Mouse (Mus musculus) limb, embryonic 11.5 days (tissue): Measurements from ENCODE around the gene Apln. TPM values are rescaled to one million over a fixed set of nuclear protein-coding genes. Genes with fewer than 3 reads are reported as not detected.
A peak's percentile ranks its signal among the peaks of the same experiment; 100 is the strongest.

Source experiments
- ATAC-seq: fragments of 200-750 bp; cut with Nextera tagmentation; 2 replicates; pipeline ENCODE4 v1.8.0; 2017; ENCODE audit warnings: low read depth; ENCODE audit not compliant: insufficient number of reproducible peaks, low FRiP score, low TSS enrichment
- DNase-seq: peaks from one replicate; pipeline ENCODE4 v3.0.0-alpha.2; 2015; ENCODE audit warnings: low spot score
- H3K27ac ChIP-seq: fragments of 300-500 bp; sonication (generic); replicated peaks from 2 replicates; pipeline ENCODE4 v1.5.1; 2014; ENCODE audit warnings: low read depth, mild to moderate bottlenecking, low read length
- H3K27me3 ChIP-seq: fragments of 300-500 bp; sonication (generic); 2 replicates; pipeline ENCODE4 v1.6.1; 2014; ENCODE audit warnings: mild to moderate bottlenecking, low read length, mixed read lengths; ENCODE audit not compliant: control insufficient read depth, insufficient read depth
- H3K36me3 ChIP-seq: fragments of 300-500 bp; sonication (generic); 2 replicates; pipeline ENCODE4 v1.6.1; 2014; ENCODE audit warnings: mild to moderate bottlenecking, low read length, moderate library complexity, mixed read lengths; ENCODE audit not compliant: control insufficient read depth, insufficient read depth
- H3K4me1 ChIP-seq: fragments of 300-500 bp; sonication (generic); 2 replicates; pipeline ENCODE4 v1.6.1; 2014; ENCODE audit warnings: low read length, mixed read lengths; ENCODE audit not compliant: control insufficient read depth, insufficient read depth
- H3K4me2 ChIP-seq: fragments of 300-500 bp; sonication (generic); 2 replicates; pipeline ENCODE4 v1.6.1; 2014; ENCODE audit warnings: low read depth, mild to moderate bottlenecking, moderate library complexity; ENCODE audit not compliant: severe bottlenecking
- H3K4me3 ChIP-seq: fragments of 300-500 bp; sonication (generic); 2 replicates; pipeline ENCODE4 v1.5.1; 2014; ENCODE audit warnings: low read depth, low read length
- H3K9ac ChIP-seq: fragments of 300-500 bp; sonication (generic); 2 replicates; pipeline ENCODE4 v1.6.1; 2014; ENCODE audit warnings: mild to moderate bottlenecking, low read length
- H3K9me3 ChIP-seq: fragments of 300-500 bp; sonication (generic); 2 replicates; pipeline ENCODE4 v1.6.1; 2016; ENCODE audit warnings: low read length; ENCODE audit not compliant: control insufficient read depth
- WGBS: fragments of 180-500 bp; shearing (Covaris S2); extraction: QIAGEN DNeasy Blood & Tissue Kit; methylation state at CpG from one replicate; pipeline ENCODE4 v1.1.7; 2014; 5-methylcytosine and 5-hydroxymethylcytosine counted together
- polyA plus RNA-seq: library from polyadenylated mRNA; unstranded; fragments of >200 nt; fragmentation: Nextera tagmentation; extraction: Ambion mirVana; gene quantifications from 2 replicates; pipeline ENCODE4 v1.2.1, GENCODE M21; 2014

Gene Apln
- 3.3 and 4.8 TPM in 2 replicates for polyA plus RNA-seq

DNA sequence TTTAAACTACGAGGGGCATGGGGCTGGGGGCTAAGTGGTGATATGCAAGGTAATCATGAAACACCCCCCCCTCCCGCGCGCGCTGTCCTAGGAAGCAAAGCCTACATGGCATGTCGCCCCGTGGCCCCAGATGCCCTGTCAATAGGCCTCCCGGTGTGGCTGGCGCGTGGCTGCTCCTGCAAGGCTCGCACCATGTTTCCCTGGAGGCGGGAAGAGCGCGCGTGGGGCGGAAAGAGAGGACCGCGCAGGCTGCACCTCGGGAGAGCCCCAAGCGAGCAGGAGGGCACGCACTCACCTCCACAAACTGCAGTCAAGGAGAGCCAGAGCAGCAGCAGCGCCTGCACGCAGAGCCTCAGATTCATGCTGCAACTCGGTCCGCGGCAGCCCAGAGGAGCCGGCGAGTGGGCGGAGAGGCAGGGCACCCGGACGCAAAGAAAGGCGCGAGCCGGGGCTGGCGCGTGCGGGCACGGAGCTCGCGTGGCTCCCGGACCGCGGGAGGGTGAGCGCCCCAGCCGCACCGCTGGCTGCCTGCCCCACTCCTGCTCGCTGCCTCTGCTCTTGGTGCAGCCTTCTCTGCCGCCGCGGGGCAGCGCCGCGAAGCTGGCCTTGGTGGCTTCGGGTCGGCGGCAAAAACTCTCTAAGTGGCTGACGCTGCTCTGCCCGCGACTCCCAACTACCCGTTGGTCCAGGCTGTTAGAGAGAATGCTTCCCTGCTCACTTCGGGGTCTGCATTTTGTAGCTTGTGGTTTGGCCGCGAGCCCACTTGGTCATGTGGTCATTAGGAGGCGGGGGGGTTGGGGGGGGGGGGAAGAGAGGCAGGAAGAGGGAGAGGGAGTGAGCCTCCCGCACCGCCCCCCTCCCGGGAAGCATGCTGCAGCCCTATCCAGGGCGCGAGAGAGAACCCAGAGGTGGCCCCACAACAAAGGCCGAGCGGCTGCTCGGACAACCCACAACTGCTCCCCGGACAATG, at the start of gene Apln:
TSS of gene Apln (minus strand) at position 710 of the 970 bp plus-strand sequence.
- Histone ChIP-seq H3K4me1 (no peaks in the 10 kb centered on the region), H3K27me3 (no peaks in the 10 kb centered on the region), H3K4me3 (peak within 1 kb of the TSS; percentile 46), H3K9ac (peak within 1 kb of the TSS; percentile 67), H3K4me2 (peak within 1 kb of the TSS; percentile 76), H3K9me3 (no peaks in the 10 kb centered on the region), H3K27ac (no peak within 1 kb of the TSS), H3K36me3 (no peaks in the 10 kb centered on the region)
- ATAC-seq (peak; percentile 67; the same call in 1 of the 2 replicates), DNase-seq (peak; percentile 58)
- 23% methylated on average over 53 of the region's 73 CpGs for WGBS

DNA sequence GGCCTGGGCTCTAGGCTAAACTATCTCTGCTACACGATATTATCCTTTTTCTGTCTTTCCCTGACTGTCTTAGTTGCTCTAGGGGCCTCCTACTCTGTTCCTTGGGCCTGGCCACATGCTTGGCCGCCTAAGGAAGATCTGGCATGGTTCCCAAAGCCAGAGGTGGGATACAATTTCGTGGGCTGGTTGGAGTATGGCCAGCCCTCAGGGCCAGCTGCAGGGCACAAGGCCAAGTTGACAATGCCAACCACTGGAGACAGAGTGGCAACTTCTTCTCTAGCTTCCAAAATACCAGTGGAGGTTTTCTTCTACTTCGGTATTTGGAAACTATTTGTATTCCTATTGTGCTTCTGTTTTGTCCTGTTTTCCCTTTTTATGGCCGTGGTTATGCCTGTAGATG, 47.7 kb upstream of the Apln start:
- no peak for ATAC-seq
- H3K9me3 ChIP-seq = no peaks in the 10 kb centered on the region
- 76% methylated on average over 5 of the region's 5 CpGs for WGBS
- H3K4me3 ChIP-seq = no peak overlapping the region
- no peaks in the 10 kb centered on the region for H3K36me3 ChIP-seq
- no peaks in the 10 kb centered on the region for H3K4me1 ChIP-seq
- H3K9ac ChIP-seq = no peak overlapping the region
- H3K27ac ChIP-seq = no peak overlapping the region
- no peak overlapping the region for H3K4me2 ChIP-seq
- H3K27me3 ChIP-seq = no peaks in the 10 kb centered on the region
- no peak for DNase-seq

DNA sequence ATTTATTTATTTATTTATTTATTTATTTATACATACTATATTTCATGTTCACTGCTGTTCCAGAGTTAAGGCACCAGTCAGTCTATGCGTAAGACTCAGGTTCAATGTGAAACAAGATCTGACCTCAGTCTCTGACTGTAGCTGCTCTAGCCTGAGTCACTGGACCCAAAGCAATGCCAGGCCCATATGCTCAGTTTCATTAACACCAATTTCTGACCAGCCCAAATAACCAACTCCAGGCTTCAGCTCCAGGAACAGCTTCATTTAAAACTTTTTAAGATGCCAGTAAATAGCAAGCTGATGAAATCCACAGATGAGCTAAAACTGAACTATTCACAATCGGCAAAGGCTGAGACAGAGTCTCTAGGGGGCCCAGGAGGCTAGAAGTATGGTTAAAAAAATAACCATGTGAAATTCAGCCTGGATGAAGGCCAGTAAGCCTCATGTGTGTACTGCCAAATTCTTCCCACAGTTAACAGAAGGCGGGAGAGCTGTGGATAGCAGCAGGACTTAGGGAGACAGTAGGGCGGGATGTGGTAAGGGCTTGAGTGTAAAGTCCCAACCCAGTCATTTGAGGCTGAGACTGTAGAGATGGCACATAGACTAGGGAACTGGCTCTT, 42.3 kb upstream of the Apln start:
- no peak overlapping the region for H3K4me2 ChIP-seq
- H3K9ac ChIP-seq = no peak overlapping the region
- no peak overlapping the region for H3K27ac ChIP-seq
- H3K9me3 ChIP-seq = no peaks in the 10 kb centered on the region
- ATAC-seq (no peak), DNase-seq (no peak)
- 85% methylated on average over 4 of the region's 4 CpGs for WGBS
- H3K27me3 ChIP-seq = 0 out of 2 replicates have a peak, but pooled peaks cover 2% of the 10 kb centered on the region
- no peaks in the 10 kb centered on the region for H3K4me1 ChIP-seq
- no peak overlapping the region for H3K4me3 ChIP-seq
- H3K36me3 ChIP-seq = no peaks in the 10 kb centered on the region

DNA sequence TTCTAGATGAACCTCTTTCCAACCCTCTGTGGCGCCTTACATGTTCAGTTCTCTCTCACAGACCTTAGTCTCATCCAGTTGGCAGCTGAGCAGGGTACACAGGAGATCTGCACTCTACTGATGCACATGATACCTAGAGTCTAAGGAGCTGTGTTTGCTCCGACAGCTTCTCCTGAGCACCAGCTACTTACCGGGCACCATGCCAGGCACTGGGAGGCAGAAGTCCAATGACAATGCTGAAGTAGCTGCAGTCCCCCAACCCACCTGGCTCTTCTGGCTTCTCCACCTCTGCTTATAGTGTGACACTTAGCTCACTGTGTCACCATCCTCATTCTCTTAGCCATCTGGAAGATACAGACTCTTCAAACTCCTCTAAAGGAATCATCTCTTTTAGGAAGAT, 40.0 kb upstream of the Apln start:
- Histone ChIP-seq H3K27ac (no peak overlapping the region), H3K4me2 (no peak overlapping the region)

DNA sequence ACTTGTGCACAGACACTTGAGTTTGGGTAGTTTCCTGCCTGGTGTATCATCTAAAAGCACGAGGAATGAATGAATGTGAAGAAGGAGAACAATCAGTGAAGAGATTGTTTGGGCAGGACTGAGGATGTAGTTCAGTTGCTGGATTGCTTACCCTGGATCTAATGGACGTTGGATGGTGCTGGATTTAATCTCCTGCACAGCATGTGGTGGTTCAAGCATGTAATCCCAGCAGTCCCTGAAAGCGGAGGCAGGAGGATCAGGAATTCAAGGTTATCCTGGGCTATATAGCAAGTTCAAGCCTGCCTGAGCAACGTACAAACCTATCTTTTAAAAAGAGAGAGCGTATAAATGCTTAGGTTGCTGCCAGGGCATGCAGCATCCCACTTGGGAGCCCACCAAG, 37.7 kb upstream of the Apln start:
- 31% methylated on average over 5 of the region's 5 CpGs for WGBS
- Histone ChIP-seq H3K9ac (no peak overlapping the region), H3K4me2 (no peak overlapping the region), H3K27ac (no peak overlapping the region), H3K4me1 (no peaks in the 10 kb centered on the region), H3K9me3 (no peaks in the 10 kb centered on the region), H3K27me3 (0 out of 2 replicates have a peak, but pooled peaks cover 2% of the 10 kb centered on the region), H3K4me3 (no peak overlapping the region), H3K36me3 (no peaks in the 10 kb centered on the region)
- no peak for ATAC-seq
- no peak for DNase-seq

More for the DNA sequence above, 40.0 kb upstream of the Apln start:
- WGBS = 95% methylated on average over 3 of the region's 3 CpGs
- Histone ChIP-seq H3K27me3 (0 out of 2 replicates have a peak, but pooled peaks cover 2% of the 10 kb centered on the region), H3K9me3 (no peaks in the 10 kb centered on the region), H3K9ac (no peak overlapping the region), H3K4me1 (no peaks in the 10 kb centered on the region), H3K36me3 (no peaks in the 10 kb centered on the region), H3K4me3 (no peak overlapping the region)
- DNase-seq = no peak
- no peak for ATAC-seq

DNA sequence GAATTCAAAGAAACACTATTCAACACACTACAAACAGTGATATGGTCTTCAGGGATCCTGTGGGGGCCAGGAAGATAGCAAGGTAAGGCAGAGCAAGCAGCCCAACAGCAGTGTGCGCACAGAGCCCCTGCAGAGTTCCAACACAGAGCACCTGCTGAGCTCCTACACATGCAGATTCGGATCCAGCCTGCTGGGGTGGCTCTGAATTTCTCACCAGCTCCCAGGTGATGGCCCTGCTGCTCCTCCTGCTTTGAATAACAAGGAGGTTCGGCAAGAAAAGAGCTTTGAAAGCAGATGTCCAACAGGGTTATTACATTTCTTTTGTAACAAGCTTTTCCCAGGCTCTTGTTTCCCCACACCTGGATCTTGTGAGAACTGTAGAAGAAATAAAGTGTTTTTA, 37.3 kb upstream of the Apln start:
- 0 out of 2 replicates have a peak, but pooled peaks cover 2% of the 10 kb centered on the region for H3K27me3 ChIP-seq
- no peak for ATAC-seq

DNA sequence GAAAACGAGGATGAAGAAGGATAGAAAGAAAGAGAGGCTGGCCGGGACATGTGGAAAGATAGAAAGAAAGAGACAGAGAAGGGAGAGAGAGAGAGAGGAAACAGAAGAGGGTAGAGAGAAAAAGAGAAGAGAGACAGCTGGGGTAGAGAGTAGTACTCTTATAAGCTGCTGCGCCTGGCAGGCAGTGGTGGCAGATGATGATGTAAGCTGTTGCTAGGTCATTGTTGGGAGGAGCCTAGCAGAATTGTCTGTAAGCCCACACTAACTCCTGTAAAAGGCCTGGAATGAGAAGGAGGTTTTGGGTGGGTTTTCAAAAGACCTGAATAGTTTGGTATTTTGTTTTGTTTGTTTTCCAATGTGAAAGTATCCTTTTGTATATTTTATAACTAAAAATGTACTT, 32.2 kb upstream of the Apln start:
- no peaks in the 10 kb centered on the region for H3K9me3 ChIP-seq
- H3K4me1 ChIP-seq = no peaks in the 10 kb centered on the region
- no peak overlapping the region for H3K27ac ChIP-seq
- no peaks in the 10 kb centered on the region for H3K27me3 ChIP-seq
- no peak for DNase-seq
- 86% methylated on average over 3 of the region's 3 CpGs for WGBS
- no peak overlapping the region for H3K4me2 ChIP-seq
- H3K4me3 ChIP-seq = no peak overlapping the region
- H3K36me3 ChIP-seq = no peaks in the 10 kb centered on the region
- no peak for ATAC-seq
- H3K9ac ChIP-seq = no peak overlapping the region

More for the DNA sequence above, 37.3 kb upstream of the Apln start:
- Histone ChIP-seq H3K4me1 (no peaks in the 10 kb centered on the region), H3K36me3 (no peaks in the 10 kb centered on the region), H3K9me3 (no peaks in the 10 kb centered on the region), H3K4me2 (no peak overlapping the region), H3K4me3 (no peak overlapping the region), H3K9ac (no peak overlapping the region), H3K27ac (no peak overlapping the region)
- WGBS = 24% methylated on average over 3 of the region's 3 CpGs
- no peak for DNase-seq

DNA sequence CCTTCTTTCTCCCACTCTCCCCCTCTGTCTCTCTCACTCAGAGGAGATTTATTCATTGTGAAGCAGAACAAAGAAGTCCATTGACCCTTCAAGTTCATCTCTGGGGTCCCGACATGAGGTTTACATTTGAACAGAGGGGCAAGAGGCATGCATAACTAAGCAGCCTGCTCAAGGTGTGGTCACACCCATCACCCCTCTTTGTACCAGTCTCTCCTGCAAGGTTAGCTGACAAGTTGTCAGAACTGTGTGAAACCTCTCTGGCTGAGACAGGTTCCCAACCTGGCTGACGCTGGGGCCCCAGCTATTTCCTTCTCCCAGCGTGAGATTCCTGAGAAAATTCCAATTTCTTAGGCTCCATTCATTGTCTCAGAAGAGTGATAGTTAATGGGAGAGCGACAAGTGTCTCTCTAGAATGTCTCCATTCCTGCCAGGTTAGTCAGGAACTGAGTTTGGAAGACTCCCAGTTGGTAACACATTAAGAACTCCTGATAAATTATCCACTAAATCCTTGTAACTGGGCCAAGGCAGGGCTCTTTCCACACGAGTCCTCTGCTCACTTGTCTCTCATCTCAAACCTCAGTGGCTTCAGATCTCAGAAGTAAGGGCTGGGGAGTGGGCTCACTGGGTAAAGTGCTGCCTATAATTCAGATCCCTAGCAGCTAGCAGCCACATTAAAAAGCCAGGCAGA, 29.7 kb upstream of the Apln start:
- 34% methylated on average over 5 of the region's 5 CpGs for WGBS
- Histone ChIP-seq H3K27me3 (no peaks in the 10 kb centered on the region), H3K9me3 (no peaks in the 10 kb centered on the region), H3K4me1 (no peaks in the 10 kb centered on the region), H3K27ac (no peak overlapping the region), H3K4me3 (no peak overlapping the region), H3K9ac (no peak overlapping the region), H3K36me3 (no peaks in the 10 kb centered on the region), H3K4me2 (no peak overlapping the region)
- ATAC-seq (no peak), DNase-seq (no peak)
